Mouse (Mus musculus): ENCODE results near the gene Mettl6.
A peak's percentile ranks its signal among the peaks of the same experiment; 100 is the strongest.
"Not testable (repeated sequence)": the region's sequence is repeated elsewhere in the genome, so short reads cannot be mapped to it uniquely, and the experiment has no call there.

Mettl6 gene

GRCm38 (mm10) chr14:31472451-31473061 lies 22.3 kb downstream of the Mettl6 start:
- DNase-seq: peak; percentile 82

GRCm38 (mm10) chr14:31469711-31470110 lies 25.1 kb downstream of the Mettl6 start:
- no peak for DNase-seq

- peak; percentile 32 for DNase-seq
These were observed 30.7 kb downstream of the Mettl6 start for GRCm38 (mm10) chr14:31464176-31464575.

GRCm38 (mm10) chr14:31462886-31463285 lies 32.0 kb downstream of the Mettl6 start:
- DNase-seq: peak; percentile 47

GRCm38 (mm10) chr14:31462226-31462625 lies 32.6 kb downstream of the Mettl6 start:
- DNase-seq: not testable (repeated sequence)

GRCm38 (mm10) chr14:31458006-31458405 lies 36.8 kb downstream of the Mettl6 start:
- DNase-seq: peak; percentile 43

GRCm38 (mm10) chr14:31456064-31456721 lies 38.6 kb downstream of the Mettl6 start:
- no peak for DNase-seq

GRCm38 (mm10) chr14:31454849-31455566 lies 39.8 kb downstream of the Mettl6 start:
- DNase-seq: no peak

GRCm38 (mm10) chr14:31453946-31454345 lies 40.9 kb downstream of the Mettl6 start:
- not testable (repeated sequence) for DNase-seq

- DNase-seq: peak; percentile 40
These were observed 45.8 kb downstream of the Mettl6 start for GRCm38 (mm10) chr14:31448994-31449393.

GRCm38 (mm10) chr14:31443616-31444015 lies 51.2 kb downstream of the Mettl6 start:
- no peak for DNase-seq

- no peak for DNase-seq
These were observed 54.1 kb downstream of the Mettl6 start for GRCm38 (mm10) chr14:31440725-31441124.

GRCm38 (mm10) chr14:31440230-31440629 lies 54.6 kb downstream of the Mettl6 start:
- DNase-seq: no peak

GRCm38 (mm10) chr14:31439279-31439678 lies 55.6 kb downstream of the Mettl6 start:
- no peak for DNase-seq

GRCm38 (mm10) chr14:31437826-31438529 lies 56.9 kb downstream of the Mettl6 start:
- peak; percentile 46 for DNase-seq

GRCm38 (mm10) chr14:31435930-31436693 lies 58.7 kb downstream of the Mettl6 start, which contains the start of gene Sh3bp5:
Sh3bp5 (minus strand) TSS chr14:31436078.
- peak; percentile 94 for DNase-seq

GRCm38 (mm10) chr14:31435018-31435915 lies 59.6 kb downstream of the Mettl6 start:
- DNase-seq: peak; percentile 34

GRCm38 (mm10) chr14:31434426-31434825 lies 60.4 kb downstream of the Mettl6 start:
- DNase-seq: no peak

- peak; percentile 38 for DNase-seq
These were observed 60.9 kb downstream of the Mettl6 start for GRCm38 (mm10) chr14:31433851-31434360.

GRCm38 (mm10) chr14:31433126-31433525 lies 61.7 kb downstream of the Mettl6 start:
- DNase-seq: no peak

GRCm38 (mm10) chr14:31432424-31432823 lies 62.4 kb downstream of the Mettl6 start:
- DNase-seq: peak; percentile 65

All from lung, postnatal 10 days (tissue).